Comparison of ENCODE assay signal across 8 mouse cellular contexts in the genomic region with DNA sequence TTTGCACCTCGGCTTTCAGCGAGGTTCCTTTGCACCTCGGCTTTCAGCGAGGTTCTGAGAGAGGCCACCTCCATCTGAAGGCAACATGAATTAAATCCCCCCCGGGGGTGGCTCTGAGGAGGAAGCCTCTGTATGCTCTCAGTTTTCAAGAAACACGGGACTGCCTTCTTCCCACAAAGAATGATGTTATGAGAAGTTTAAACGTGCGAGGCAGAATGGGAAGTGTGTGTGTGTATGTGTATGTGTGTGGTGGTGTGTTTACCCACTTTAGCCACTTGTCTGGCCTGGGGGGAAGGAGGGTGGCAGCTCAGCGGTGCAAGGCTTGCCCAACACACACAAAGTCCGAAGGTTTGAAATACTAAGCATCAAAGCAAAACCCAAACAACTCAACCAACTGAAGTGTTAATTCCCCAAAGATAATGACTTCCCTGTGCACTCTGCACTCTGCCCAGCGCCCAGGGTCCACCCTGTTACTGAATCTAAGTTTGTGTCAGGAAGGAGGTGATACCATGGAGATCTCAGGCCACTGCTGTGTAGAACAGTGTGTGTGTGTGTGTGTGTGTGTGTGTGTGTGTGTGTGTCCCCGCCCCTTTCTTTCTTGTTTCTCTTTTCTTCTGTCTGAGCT. TPM values are rescaled to one million over a fixed set of nuclear protein-coding genes. Genes with fewer than 3 reads are reported as not detected.
DNase-seq lines count a peak whose midpoint lies in the region; ATAC-seq lines count a peak whose summit lies in the region.

No protein-coding gene starts in this region.

- DNase-seq in forebrain, embryonic 10.5 days (ENCODE audit: extremely low spot score, low spot score), result peak; percentile 47
- peak; percentile 75 for DNase-seq in embryonic facial prominence, embryonic 14.5 days (ENCODE audit: low spot score)
- peak; percentile 68 for DNase-seq in kidney, adult 9 months
- DNase-seq in frontal cortex, postnatal 10 days (ENCODE audit: low spot score in 2 of 2), result no peak
- DNase-seq in urinary bladder, postnatal 10 days (ENCODE audit: low spot score), result no peak
- DNase-seq in cerebellum, adult 11 months, result no peak

- peaks cover 88% of the 10 kb centered on the region for H3K27me3 ChIP-seq in forebrain, embryonic 10.5 days (ENCODE audit: poor library complexity, severe bottlenecking)
- H3K27me3 ChIP-seq in forebrain, embryonic 16.5 days (replicated peaks; ENCODE audit: control insufficient read depth, insufficient read depth, low read length), result peaks cover 17% of the 10 kb centered on the region; the same call in 1 of the 2 replicates
- H3K27me3 ChIP-seq in embryonic facial prominence, embryonic 14.5 days (replicated peaks; ENCODE audit: control insufficient read depth, insufficient read depth, low read length), result peaks cover 9% of the 10 kb centered on the region
- H3K27me3 ChIP-seq in midbrain, embryonic 13.5 days, result peaks cover 29% of the 10 kb centered on the region

- H3K4me2 ChIP-seq in forebrain, embryonic 16.5 days (ENCODE audit: low read length), result no peak overlapping the region
- peak overlapping the region; percentile 93 for H3K4me2 ChIP-seq in embryonic facial prominence, embryonic 14.5 days (ENCODE audit: low read depth, low read length)
- H3K4me2 ChIP-seq in midbrain, embryonic 13.5 days (replicated peaks), result peak overlapping the region; percentile 97

- H3K9me3 ChIP-seq in forebrain, embryonic 10.5 days, result no peaks in the 10 kb centered on the region
- no peaks in the 10 kb centered on the region for H3K9me3 ChIP-seq in forebrain, embryonic 16.5 days (ENCODE audit: control insufficient read depth, low read length)
- H3K9me3 ChIP-seq in embryonic facial prominence, embryonic 14.5 days (ENCODE audit: control insufficient read depth, low read length), result no peaks in the 10 kb centered on the region
- H3K9me3 ChIP-seq in midbrain, embryonic 13.5 days, result no peaks in the 10 kb centered on the region

- WGBS in forebrain, embryonic 10.5 days, result 32% methylated on average over 12 of the region's 12 CpGs
- 12% methylated on average over 12 of the region's 12 CpGs for WGBS in forebrain, embryonic 16.5 days
- 16% methylated on average over 12 of the region's 12 CpGs for WGBS in embryonic facial prominence, embryonic 14.5 days
- 25% methylated on average over 12 of the region's 12 CpGs for WGBS in midbrain, embryonic 13.5 days

- ATAC-seq in forebrain, embryonic 16.5 days, result no peak
- peak; percentile 39; the same call in 1 of the 2 replicates for ATAC-seq in embryonic facial prominence, embryonic 14.5 days (ENCODE audit: low read depth)
- no peak for ATAC-seq in midbrain, embryonic 13.5 days

- H3K36me3 ChIP-seq in forebrain, embryonic 10.5 days (replicated peaks), result no peaks in the 10 kb centered on the region
- H3K36me3 ChIP-seq in forebrain, embryonic 16.5 days (ENCODE audit: control insufficient read depth, insufficient read depth), result no peaks in the 10 kb centered on the region
- no peaks in the 10 kb centered on the region for H3K36me3 ChIP-seq in embryonic facial prominence, embryonic 14.5 days (ENCODE audit: control insufficient read depth, insufficient read depth, low read length)
- no peaks in the 10 kb centered on the region for H3K36me3 ChIP-seq in midbrain, embryonic 13.5 days

- H3K9ac ChIP-seq in forebrain, embryonic 16.5 days (replicated peaks; ENCODE audit: low read depth, low read length), result no peak overlapping the region
- no peak overlapping the region for H3K9ac ChIP-seq in embryonic facial prominence, embryonic 14.5 days (ENCODE audit: low read depth, low read length)
- no peak overlapping the region for H3K9ac ChIP-seq in midbrain, embryonic 13.5 days (replicated peaks)

- H3K4me1 ChIP-seq in forebrain, embryonic 10.5 days, result peaks cover 51% of the 10 kb centered on the region
- H3K4me1 ChIP-seq in forebrain, embryonic 16.5 days (replicated peaks; ENCODE audit: control insufficient read depth, insufficient read depth, low read length), result peaks cover 22% of the 10 kb centered on the region
- H3K4me1 ChIP-seq in embryonic facial prominence, embryonic 14.5 days (ENCODE audit: control insufficient read depth, insufficient read depth, low read length), result peaks cover 10% of the 10 kb centered on the region; the same call in 1 of the 2 replicates
- H3K4me1 ChIP-seq in midbrain, embryonic 13.5 days (replicated peaks), result peaks cover 21% of the 10 kb centered on the region

- H3K4me3 ChIP-seq in forebrain, embryonic 10.5 days, result peak overlapping the region; percentile 72
- H3K4me3 ChIP-seq in forebrain, embryonic 16.5 days (replicated peaks; ENCODE audit: low read length), result no peak overlapping the region
- no peak overlapping the region for H3K4me3 ChIP-seq in embryonic facial prominence, embryonic 14.5 days (ENCODE audit: low read depth, low read length)
- peak overlapping the region; percentile 63; the same call in 1 of the 2 replicates for H3K4me3 ChIP-seq in midbrain, embryonic 13.5 days (replicated peaks)

- H3K27ac ChIP-seq in forebrain, embryonic 10.5 days, result no peak overlapping the region
- no peak overlapping the region for H3K27ac ChIP-seq in forebrain, embryonic 16.5 days (ENCODE audit: low read length)
- no peak overlapping the region for H3K27ac ChIP-seq in embryonic facial prominence, embryonic 14.5 days (replicated peaks; ENCODE audit: low read depth, low read length)
- no peak overlapping the region for H3K27ac ChIP-seq in midbrain, embryonic 13.5 days

RNA-seq across cellular contexts. Expression of gene Cd83, which starts 1.7 kb away (rescaled TPM):
- polyA plus RNA-seq in forebrain, embryonic 10.5 days (2016; fragmentation: Nextera tagmentation; extraction: Ambion mirVana), result 3.5 and 3.8 TPM in 2 replicates
- 5.5 and 7.8 TPM in 2 replicates for polyA plus RNA-seq in forebrain, embryonic 16.5 days (2015; fragmentation: Nextera tagmentation; extraction: Ambion mirVana)
- 8.8 and 10.9 TPM in 2 replicates for polyA plus RNA-seq in embryonic facial prominence, embryonic 14.5 days (2014; fragmentation: Nextera tagmentation; extraction: Ambion mirVana)
- 8.0 and 8.1 TPM in 2 replicates for polyA plus RNA-seq in midbrain, embryonic 13.5 days (2015; fragmentation: Nextera tagmentation; extraction: Ambion mirVana)

Comparison
In these comparisons a context has a peak if more than half of its experiments do, and no peak if none do; other contexts are left out.
1. H3K4me3 ChIP-seq: peak in forebrain, embryonic 10.5 days (single experiment) and midbrain, embryonic 13.5 days (single experiment); none in forebrain, embryonic 16.5 days (single experiment) and embryonic facial prominence, embryonic 14.5 days (single experiment).
2. DNase-seq: peak in forebrain, embryonic 10.5 days (single experiment), embryonic facial prominence, embryonic 14.5 days (single experiment) and kidney, adult 9 months (single experiment); none in frontal cortex, postnatal 10 days (0 of 2), urinary bladder, postnatal 10 days (single experiment) and cerebellum, adult 11 months (single experiment).